Mouse (Mus musculus) heart, postnatal 14 days (tissue): ENCODE measurements at regions not wholly inside any gene's neighbourhood (a gene's known extent, or its start where the extent isn't known, plus 50 kb on each side); places are given as distances from the start of the nearest gene placed in this dataset.

Experiments used
- DNase-seq, 2 experiments: peaks; one replicate each; pipeline ENCODE4 v3.0.0; 2021 to 2022
- intact Hi-C: fragments of 180-260 bp; cut with DNase I; formaldehyde crosslinking; loops from one replicate; pipeline ENCODE4 v1.15.1; 2025

GRCm38 (mm10) chr13:42358588-42358987 lies 57.3 kb downstream of the Edn1 start:
- intact Hi-C loops: no loop called here
- DNase-seq: no peak

GRCm38 (mm10) chr13:42367655-42368554 lies 66.6 kb downstream of the Edn1 start:
- intact Hi-C loops: no loop called here
- DNase-seq: peak in 1 of 2 experiments; percentile 40

- peak in 1 of 2 experiments; percentile 5 for DNase-seq
Observed at GRCm38 (mm10) chr13:42369826-42370225, 68.5 kb downstream of the Edn1 start.

GRCm38 (mm10) chr13:42372201-42372600 lies 70.9 kb downstream of the Edn1 start:
- intact Hi-C loops: no loop called here
- no peak for DNase-seq

More at GRCm38 (mm10) chr13:42369826-42370225, 68.5 kb downstream of the Edn1 start:
- intact Hi-C loops: no loop called here

DNA sequence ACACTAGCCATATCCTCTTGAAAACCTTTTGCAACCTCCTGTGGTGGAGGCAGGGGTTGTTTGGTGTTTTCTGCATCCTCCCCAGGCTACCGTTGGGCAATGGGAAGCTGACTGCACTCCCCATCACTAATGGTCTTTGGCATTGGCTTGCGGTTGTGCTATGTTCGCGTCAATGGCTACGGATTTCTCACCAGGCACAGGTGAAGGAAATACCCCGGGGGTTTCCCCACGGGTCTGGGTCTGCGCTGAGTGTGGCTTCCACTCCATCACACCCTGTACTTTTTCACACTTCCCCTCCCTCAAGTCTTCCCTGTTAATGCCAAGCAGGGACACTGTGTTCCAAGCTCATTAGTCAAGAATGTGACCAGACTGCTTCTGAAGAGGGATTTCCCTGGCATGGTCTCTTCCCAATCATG lies 72.9 kb downstream of the Edn1 start:
- DNase-seq: no peak
- intact Hi-C loops: no loop called here

DNA sequence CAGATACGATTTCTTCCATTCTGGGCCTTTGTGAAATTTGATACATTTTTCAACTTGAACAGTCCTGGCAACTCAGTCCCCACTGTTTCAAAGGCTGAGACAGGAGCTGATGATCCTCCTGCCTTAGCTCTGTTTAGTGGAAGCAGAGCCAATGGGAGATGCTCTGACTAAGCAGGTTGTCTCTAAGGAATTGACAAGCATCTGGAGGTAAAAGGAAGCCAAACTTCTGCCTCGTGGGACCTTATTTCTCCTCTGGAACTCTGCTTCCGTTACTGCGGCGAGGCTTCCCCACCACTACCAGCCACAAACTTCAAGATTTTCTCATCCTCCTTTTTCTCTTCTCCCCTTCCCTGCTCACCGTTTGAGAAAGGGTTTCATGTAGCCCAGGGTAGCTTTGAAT lies 78.4 kb downstream of the Edn1 start:
- intact Hi-C loops: no loop called here
- DNase-seq: peak in 1 of 2 experiments; percentile 2

DNA sequence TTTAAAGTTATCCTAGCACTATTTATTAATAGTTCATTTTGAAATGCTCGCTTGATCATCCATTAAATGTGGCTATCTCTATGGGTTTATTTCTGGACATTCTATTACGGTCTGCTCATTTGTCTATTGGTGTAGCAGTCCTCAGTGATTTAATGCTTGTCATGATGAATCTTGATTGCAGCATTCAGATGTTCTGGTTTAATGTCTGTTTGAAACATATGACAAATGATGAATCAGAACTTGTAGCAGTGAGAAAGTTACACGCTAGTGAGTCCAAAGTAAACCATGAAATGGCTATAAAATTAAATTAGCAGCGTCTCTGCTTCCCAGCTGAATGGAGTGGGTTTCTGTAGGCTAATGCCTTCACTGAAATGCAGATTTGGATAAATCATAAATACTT lies 81.8 kb downstream of the Edn1 start:
- intact Hi-C loops: no loop called here
- DNase-seq: no peak

DNA sequence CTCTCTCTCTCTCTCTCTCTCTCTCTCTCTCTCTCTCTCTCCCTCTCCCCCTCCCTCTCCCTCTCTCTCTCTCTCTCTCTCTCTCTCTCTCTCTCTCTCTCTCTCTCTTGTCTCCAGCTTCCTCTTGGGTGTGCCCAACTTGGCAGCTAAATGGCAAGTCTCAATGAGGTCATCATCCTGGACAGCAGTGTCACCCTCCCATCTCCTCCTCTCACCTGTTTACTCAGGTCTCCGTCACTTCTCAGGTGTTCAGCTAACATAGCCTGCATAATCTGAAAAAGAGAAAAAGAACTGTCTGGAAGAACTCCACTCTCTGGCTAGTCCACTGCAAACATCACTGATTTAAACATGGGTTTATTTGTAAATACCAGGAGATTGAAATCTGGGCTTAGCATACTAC lies 89.1 kb downstream of the Edn1 start:
- intact Hi-C loops: no loop called here
- no peak for DNase-seq

GRCm38 (mm10) chr13:42391330-42392005 lies 90.2 kb downstream of the Edn1 start:
- intact Hi-C loops: no loop called here
- DNase-seq: no peak

GRCm38 (mm10) chr13:42392701-42393100 lies 91.4 kb downstream of the Edn1 start:
- no peak for DNase-seq
- intact Hi-C loops: no loop called here

- DNase-seq: no peak
- intact Hi-C loops: no loop called here
Observed at GRCm38 (mm10) chr13:42394572-42394971, 93.3 kb downstream of the Edn1 start.

DNA sequence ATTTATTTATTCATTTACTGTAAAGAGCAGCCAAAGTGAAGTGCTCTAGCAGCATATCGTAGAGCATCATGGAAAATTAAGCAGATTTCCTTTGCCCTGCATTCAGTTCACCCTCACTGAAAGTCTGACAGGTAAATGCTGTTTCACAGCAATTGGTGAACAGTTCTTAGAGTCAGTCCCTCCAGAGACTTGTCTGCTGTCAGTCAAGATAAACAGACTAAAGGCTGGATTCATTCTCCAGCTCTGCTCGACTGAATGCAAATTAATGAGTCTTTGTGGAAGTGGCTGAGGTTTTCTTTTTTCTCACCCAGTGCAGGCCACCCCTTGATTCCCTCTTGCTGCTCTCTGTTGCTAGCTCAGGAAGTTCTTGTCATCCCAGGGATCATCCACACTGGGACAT lies 100.2 kb downstream of the Edn1 start:
- intact Hi-C loops: no loop called here

DNA sequence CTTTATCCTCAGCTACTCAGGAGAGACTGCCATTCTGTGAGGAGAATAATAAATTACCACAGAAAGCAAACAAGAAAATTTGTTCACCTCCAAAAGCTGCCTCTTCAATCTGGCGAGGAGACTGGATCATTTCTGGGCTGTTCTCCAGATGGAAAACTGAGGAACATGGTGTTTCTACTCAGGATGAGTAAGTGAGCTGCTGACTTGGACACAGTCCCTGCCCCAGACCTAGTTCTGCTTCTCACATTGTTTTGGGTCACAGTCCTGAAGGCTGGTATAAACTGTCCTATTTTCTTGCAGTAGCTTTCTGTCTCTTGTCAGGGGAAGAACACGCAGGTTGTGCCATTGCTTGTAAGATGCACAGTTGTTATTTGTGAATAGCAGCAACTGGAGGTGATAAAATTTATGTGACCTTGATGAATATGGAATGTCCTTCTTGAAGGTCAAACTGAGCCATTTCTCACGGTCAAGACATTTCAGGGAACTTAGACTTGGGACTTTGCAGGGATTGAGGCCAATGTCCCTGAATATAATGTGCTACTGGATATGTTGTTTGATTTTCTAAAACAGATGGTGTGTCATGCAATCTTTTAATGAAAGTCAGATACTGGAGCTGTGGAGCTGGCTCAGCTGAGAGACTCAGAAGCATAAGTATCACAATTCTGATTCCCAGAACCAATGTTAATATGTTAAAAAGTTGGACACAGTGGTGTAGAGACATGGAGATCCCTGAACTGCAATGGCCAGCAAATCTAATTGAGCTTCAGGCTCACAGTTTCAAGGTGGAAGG lies 102.2 kb downstream of the Edn1 start:
- intact Hi-C loops: no loop called here
- DNase-seq: peak; percentile 31 to 33

More for the DNA sequence above, 100.2 kb downstream of the Edn1 start:
- DNase-seq: no peak

GRCm38 (mm10) chr13:42412652-42413282 lies 111.5 kb downstream of the Edn1 start:
- intact Hi-C loops: no loop called here
- no peak for DNase-seq

DNA sequence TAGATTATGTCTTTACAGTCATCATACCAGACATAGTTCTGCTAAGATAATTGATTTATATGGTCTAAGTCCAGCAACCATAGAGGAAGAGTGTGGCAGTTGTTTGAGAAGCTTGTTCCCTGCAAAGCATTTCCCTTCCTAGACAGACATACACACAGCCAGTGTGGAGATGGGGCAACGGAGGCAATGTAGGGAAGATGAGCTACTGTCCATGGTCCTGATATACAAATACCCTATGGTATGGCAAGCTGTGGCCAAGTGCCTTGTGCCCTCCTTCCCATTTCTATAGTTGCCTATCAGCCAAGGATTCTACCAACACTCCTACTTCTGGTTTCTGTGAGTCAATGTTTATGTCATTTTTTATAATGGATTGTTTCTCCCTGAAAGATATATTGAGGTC lies 145.6 kb downstream of the Edn1 start:
- no peak for DNase-seq
- intact Hi-C loops: no loop called here

GRCm38 (mm10) chr13:42453665-42454064 lies 152.4 kb downstream of the Edn1 start:
- no peak for DNase-seq
- intact Hi-C loops: no loop called here

- DNase-seq: no peak
- intact Hi-C loops: no loop called here
Observed at GRCm38 (mm10) chr13:42459892-42460291, 158.6 kb downstream of the Edn1 start.

- intact Hi-C loops: no loop called here
- no peak for DNase-seq
Observed at GRCm38 (mm10) chr13:42478825-42479224, 177.5 kb downstream of the Edn1 start.

- intact Hi-C loops: no loop called here
- peak in 1 of 2 experiments; percentile 11 for DNase-seq
Observed at GRCm38 (mm10) chr13:42490956-42491680, 189.3 kb upstream of the Phactr1 start.

DNA sequence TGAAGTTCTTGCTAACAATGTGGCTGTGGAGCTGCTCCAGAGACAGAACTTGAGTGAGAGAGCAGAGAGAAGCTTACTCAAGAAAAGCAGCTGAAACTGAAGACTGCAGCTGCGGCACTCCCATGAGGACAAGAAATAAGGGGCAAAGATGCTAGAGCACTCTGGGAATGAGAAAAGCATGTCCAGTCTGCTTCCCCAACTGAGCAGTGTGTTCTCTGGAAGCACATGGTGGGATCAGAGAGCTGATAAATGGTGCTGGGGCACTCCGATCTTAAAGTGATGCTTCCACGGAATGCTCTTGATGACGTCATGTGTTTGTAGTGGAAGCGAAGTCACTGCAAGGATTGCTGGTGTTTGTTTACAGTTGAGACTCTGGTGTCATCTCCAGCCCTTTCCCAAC lies 186.1 kb upstream of the Phactr1 start:
- intact Hi-C loops: no loop called here
- DNase-seq: peak in 1 of 2 experiments; percentile 15
